Mouse (Mus musculus) WW6 (cell line): Measurements from ENCODE around the gene Olfr164.

Source experiments
- DNase-seq: peaks from one replicate; pipeline ENCODE4 v3.0.0-alpha.2; 2013; ENCODE audit warnings: low read depth, low spot score

Olfr164 gene

GRCm38 (mm10) chr16:19313964-19314363 is at the start of gene Olfr164:
Gene Olfr164, minus strand, starts transcription at chr16:19314064.
- no peak for DNase-seq

GRCm38 (mm10) chr16:19349111-19349510 is 35.2 kb upstream of the Olfr164 start:
- no peak for DNase-seq

- no peak for DNase-seq
Measured at GRCm38 (mm10) chr16:19263235-19263634, 50.6 kb downstream of the Olfr164 start.

- no peak for DNase-seq
Measured at GRCm38 (mm10) chr16:19260780-19261179, 53.1 kb downstream of the Olfr164 start.

- DNase-seq: no peak
Measured at GRCm38 (mm10) chr16:19245835-19246234, 68.0 kb downstream of the Olfr164 start.

GRCm38 (mm10) chr16:19241539-19242025 is 72.3 kb downstream of the Olfr164 start:
- no peak for DNase-seq

- DNase-seq: no peak
Measured at GRCm38 (mm10) chr16:19240792-19241538, 72.9 kb downstream of the Olfr164 start.

- no peak for DNase-seq
Measured at GRCm38 (mm10) chr16:19236719-19237118, 77.1 kb downstream of the Olfr164 start.
